Mouse (Mus musculus): ENCODE measurements at regions not wholly inside any gene's neighbourhood (a gene's known extent, or its start where the extent isn't known, plus 50 kb on each side); places are given as distances from the start of the nearest gene placed in this dataset.
"Not testable (repeated sequence)": the region's sequence is repeated elsewhere in the genome, so short reads cannot be mapped to it uniquely, and the experiment has no call there.

DNA sequence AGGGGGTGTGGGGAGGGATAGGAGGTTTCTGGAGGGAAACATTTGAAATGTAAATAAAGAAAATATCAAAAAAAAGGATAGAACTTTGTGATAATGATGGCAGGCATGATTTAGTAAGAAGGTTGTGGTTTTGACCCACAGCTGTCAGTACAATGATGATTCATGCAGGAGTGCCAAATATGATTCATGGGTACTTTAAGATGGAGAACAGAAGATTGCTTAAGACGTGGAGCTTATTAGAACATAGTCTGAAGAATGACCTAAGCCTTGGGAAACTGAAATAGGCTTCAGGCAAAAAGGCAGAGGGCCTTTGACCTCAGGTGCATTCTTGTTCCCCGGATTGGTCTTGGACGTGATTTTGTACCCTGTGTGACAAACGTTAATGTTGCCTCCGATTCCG lies 671.4 kb downstream of the Dad1 start:
- DNase-seq (ENCODE audit: low spot score), result not testable (repeated sequence)

DNA sequence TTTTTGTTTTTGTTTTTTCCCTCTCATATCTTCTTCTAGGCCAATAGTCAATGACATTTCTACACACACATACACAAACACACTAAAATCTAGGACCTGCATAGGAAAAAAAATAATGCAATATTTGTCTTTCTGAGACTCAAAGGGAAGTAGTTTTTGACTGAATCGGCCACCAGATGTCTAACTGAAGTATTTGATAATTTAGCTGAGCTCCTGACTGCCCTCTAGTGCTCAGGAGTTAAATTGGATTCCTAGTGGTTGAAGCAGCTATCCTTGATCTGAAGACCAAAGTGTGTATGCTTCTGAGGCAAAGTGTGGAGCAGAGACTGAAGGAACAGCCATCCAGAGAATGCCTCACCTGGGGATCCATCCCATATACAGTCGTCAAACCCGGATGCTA lies 672.2 kb downstream of the Dad1 start:
- not testable (repeated sequence) for DNase-seq (ENCODE audit: low spot score)

DNA sequence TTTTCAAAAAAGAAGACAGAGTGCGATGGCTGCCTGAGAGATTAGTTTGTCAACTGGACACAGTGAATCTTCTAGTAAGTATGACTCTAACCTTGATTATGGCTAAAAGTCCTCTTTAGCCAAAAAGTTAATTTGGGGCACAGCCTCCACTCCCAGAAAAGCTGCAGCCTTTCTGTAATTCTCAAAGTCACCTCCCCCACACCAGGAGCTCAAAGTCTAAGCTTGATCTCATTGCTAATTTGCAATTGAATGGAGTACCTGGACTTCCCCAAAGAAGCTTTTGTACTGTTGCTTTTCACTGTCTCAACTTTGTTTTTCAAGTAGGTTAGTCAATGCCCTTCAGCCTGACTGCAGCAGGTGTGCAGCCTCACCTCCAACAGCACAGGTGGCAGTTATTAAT lies 677.0 kb downstream of the Dad1 start:
- DNase-seq (ENCODE audit: low spot score), result not testable (repeated sequence)

DNA sequence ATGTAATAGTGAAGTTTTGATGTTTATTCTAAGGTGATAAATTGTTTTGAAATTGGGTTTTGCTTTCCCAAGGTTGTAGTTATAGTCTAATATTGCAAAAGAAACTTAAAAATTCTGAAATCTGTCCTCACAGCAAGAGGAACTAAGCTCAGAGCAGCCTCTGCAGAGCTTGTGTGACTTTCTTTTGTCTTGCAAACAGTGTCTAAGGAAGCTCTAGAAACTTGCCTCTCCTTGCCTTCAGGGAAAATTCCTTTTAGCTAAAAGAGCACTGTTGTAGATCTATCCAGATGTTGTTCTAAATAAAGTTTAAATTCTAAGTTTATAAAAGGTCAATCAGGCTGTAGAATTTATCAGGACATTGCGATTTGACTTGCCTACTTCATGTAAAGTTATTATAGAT lies 681.2 kb downstream of the Dad1 start:
- not testable (repeated sequence) for DNase-seq (ENCODE audit: low spot score)

GRCm38 (mm10) chr14:53562606-53563005 lies 691.3 kb downstream of the Dad1 start:
- DNase-seq (ENCODE audit: low spot score), result no peak

- DNase-seq (ENCODE audit: low spot score), result not testable (repeated sequence)
Measured at GRCm38 (mm10) chr14:53560146-53560545, 693.8 kb downstream of the Dad1 start.

DNA sequence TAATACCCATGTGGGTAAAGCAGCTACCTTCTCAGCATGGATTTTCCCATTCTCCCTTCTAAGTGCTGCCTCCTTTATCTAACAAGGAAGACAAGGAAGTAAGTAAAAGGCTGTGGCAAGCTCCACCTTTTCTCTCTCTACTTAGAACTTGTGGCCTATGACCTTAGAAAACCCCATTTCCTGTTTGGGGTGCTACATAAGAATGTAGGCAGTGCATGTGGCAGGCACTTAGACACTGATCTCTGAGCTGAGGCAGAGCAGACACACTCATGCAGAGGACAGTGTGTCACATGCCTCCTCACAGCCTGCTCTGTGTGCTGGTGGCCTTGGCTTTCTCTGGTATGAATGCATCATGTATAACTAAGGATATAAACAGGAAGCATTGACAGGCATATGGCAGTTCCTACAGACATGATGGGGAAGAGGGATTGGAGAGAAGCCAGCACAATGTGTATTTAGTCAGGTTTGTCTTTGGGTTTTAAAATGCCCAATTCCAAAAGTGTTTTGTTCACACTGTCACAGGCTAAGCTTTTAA lies 694.5 kb downstream of the Dad1 start:
- DNase-seq (ENCODE audit: low spot score), result not testable (repeated sequence)

GRCm38 (mm10) chr14:53553771-53554170 lies 700.1 kb downstream of the Dad1 start:
- DNase-seq (ENCODE audit: low spot score), result no peak

DNA sequence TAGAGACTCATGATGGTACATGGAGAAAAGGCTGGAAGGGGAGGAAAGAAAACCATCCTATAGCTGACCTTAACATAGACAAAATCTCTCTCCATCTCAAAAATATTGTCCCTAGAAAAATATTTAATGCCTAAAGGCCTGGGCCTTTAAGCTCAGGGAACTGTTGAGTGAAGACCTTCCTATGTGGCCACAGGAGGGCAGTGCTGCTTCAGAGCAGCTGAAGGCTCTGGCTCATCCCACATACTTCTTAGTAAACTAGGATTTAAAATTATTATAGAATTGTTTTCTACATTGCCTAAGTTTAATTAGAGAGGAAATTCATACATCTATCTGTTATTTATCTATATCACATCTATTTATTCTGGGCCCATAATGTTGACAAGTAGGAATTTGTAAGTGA lies 706.5 kb downstream of the Dad1 start:
- DNase-seq (ENCODE audit: low spot score), result not testable (repeated sequence)

DNA sequence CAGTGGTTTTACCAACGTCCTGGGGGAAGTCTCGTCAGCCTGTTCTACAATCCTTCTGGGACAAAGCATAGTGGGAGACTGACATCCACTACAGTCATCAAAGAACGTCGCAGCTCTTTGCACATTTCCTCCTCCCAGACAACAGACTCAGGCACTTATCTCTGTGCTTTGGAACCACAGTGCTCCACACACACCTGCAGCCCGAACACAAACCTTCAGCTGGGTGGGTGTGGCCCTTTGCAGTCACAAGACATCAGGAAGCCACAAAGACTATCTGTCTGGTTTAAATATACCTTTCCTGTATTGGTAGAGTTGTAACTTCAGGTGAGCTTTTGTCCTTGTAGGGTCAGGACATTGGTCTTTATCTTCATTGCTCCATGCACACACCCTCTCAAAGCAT lies 708.6 kb downstream of the Dad1 start:
- DNase-seq (ENCODE audit: low spot score), result no peak

DNA sequence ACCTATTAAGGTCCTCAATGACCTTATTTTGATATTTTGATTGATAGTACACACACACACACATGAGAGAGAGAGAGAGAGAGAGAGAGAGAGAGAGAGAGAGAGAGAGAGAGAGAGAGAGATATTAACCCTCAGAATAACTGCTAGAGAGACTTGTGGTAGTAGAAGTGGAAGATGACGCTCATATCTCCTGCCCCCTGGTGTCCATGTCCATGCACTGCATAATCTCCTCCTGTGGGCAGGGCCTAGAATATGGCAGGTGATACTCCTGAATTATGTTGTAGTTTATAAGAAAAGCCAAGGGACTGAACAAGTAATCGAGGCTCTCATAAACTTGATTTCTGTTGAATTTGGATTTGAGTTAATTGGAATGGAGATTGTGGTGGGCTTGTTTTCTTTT lies 712.3 kb downstream of the Dad1 start:
- DNase-seq (ENCODE audit: low spot score), result peak; percentile 15

DNA sequence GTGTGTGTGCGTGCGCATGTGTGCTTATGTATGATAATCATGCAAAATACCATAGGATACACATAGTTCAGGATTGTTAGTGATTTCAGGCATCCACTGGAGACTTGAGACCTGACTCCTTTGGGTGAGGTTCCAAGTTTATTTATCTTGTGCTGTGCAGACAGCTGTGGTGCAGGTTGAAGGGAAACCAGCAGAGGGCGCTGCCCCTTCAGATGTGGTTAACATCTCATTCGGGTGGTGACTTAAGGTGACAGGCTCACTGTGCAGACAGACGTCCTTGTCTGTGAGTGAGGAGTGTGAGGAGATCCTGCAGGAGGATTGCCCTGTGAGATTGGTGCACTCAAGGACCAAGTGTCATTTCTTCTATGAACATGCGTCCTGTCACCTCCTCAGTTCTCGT lies 716.0 kb downstream of the Dad1 start:
- not testable (repeated sequence) for DNase-seq (ENCODE audit: low spot score)

- DNase-seq (ENCODE audit: low spot score), result not testable (repeated sequence)
Measured at GRCm38 (mm10) chr14:53523430-53523829, 730.5 kb downstream of the Dad1 start.

DNA sequence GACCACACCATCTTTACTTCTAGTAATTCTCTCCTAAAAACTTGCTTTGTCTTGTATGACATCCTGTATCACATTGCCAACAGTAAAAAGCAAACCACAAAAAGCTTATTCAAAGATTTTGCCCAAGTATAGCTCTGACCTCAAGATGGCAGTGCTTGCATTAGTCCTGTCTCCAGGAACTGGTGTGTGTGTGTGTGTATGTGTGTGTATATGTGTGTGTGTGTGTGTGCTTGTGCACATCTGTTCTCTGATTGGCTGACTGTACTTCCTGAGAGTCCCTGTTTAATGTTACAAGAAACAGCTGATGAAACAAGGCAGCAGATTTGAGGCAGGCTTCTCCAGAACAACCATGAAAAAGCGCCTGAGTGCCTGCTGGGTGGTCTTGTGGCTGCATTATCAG lies 735.0 kb downstream of the Dad1 start:
- DNase-seq (ENCODE audit: low spot score), result not testable (repeated sequence)

DNA sequence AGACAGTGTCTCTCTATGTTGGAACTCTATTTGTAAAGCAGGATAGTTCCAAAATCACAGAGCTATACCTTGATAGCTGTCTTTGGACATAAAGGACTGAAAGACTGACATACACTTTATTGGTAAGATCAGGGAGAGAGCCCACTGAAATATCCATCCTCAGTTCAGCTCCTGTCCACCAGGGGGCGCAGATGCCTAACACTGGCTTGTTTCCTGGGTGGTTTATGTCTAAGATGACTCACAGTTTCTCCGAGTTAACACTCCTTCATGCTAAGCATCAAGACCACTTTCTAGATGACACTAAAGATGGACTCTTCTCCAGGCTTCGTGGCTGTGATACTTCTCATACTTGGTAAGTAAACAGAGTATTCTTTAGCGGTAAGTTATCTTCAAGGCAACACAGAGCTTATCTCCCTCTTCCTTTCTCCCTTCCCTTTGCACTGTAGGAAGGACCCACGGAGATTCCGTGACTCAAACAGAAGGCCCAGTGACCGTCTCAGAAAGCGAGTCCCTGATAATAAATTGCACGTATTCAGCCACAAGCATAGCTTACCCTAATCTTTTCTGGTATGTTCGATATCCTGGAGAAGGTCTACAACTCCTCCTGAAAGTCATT lies 737.2 kb downstream of the Dad1 start:
- not testable (repeated sequence) for DNase-seq (ENCODE audit: low spot score)

- DNase-seq (ENCODE audit: low spot score), result not testable (repeated sequence)
Measured at GRCm38 (mm10) chr14:53505389-53505788, 748.5 kb downstream of the Dad1 start.

DNA sequence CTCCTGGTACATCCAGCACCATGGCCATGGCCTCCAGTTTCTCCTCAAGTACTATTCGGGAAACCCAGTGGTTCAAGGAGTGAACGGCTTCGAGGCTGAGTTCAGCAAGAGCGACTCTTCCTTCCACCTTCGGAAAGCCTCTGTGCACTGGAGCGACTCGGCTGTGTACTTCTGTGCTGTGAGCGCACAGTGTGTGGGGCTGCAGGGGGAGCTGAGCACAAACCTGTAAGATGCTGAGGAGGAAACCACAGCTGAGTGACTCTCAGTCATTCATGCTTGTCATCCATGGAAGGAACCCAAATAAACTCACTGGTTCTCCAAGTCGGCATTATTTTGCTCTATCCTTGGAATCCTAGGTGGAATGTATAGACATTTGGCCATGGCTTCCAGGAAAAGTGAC lies 765.5 kb downstream of the Dad1 start:
- not testable (repeated sequence) for DNase-seq (ENCODE audit: low spot score)

GRCm38 (mm10) chr14:53487611-53488010 lies 766.3 kb downstream of the Dad1 start:
- DNase-seq (ENCODE audit: low spot score), result not testable (repeated sequence)

DNA sequence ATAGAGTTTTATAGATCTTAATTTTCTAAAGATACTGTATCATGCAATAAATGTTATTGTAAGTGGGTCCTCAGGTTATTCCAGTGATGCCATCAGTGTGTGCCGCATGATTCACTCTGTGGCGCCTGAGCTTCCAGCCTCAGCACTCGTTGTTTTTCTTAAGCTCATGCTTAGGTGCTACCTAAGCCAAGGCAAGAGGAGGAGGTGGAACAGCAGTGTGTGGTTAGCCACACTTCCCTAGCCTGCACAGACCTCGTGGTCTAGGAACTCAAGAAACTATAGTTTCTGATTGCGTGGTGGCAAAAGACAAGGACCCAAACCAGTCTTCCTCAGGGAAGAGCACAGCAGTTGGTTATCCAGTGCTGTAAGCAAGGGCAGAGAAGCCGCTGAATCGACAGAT lies 779.7 kb downstream of the Dad1 start:
- not testable (repeated sequence) for DNase-seq (ENCODE audit: low spot score)

GRCm38 (mm10) chr14:53460790-53461189 lies 793.1 kb downstream of the Dad1 start:
- not testable (repeated sequence) for DNase-seq (ENCODE audit: low spot score)

GRCm38 (mm10) chr14:53454001-53454400 lies 799.9 kb downstream of the Dad1 start:
- no peak for DNase-seq (ENCODE audit: low spot score)

DNA sequence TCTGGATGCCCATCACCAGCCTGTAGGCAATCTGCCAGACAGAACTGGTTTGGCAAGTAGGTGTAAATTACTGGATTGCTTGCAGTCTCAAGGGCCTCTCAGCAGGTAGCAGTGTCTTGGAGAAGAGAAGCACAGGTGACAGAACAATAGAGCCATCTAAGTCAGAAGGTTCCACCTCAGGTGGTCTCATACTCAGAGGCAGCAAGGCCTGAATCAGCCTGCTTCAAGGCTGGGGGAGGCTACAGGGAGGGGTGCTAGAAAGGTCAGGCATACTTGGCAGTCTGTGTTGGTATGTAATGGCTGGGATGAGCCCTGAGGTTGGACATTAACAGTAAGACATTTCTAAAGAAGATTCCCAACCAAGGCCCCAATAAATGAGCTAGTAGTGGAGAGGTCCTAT lies 814.3 kb downstream of the Dad1 start:
- not testable (repeated sequence) for DNase-seq (ENCODE audit: low spot score)

DNA sequence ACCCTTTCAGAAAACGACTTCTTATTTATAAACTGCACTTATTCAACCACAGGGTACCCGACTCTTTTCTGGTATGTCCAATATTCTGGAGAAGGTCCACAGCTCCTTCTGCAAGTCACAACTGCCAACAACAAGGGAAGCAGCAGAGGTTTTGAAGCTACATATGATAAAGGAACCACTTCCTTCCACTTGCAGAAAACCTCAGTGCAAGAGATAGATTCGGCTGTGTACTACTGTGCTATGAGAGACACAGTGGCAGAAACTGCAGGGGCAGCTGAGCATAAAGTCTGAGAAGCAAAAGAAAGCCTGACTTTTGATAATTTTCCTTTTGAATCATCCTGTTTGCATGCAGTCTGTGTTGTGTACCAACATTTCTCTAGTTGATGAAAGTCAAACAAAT lies 823.8 kb downstream of the Dad1 start:
- not testable (repeated sequence) for DNase-seq (ENCODE audit: low spot score)

GRCm38 (mm10) chr14:53428447-53428846 lies 825.5 kb downstream of the Dad1 start:
- not testable (repeated sequence) for DNase-seq (ENCODE audit: low spot score)
